Mouse (Mus musculus): Measurements from ENCODE around the gene Olfr701.

Olfr701 gene

GRCm38 (mm10) chr7:106813829-106814228 lies at the start of gene Olfr701:
Olfr701 (plus strand) TSS chr7:106814129.
- DNase-seq, result no peak

GRCm38 (mm10) chr7:106788330-106788729 lies 25.6 kb upstream of the Olfr701 start:
- no peak for DNase-seq

- DNase-seq, result no peak
Observed at GRCm38 (mm10) chr7:106793098-106793497, 20.8 kb upstream of the Olfr701 start, which contains the start of gene Olfr699. Olfr699 (minus strand) TSS chr7:106793198.

GRCm38 (mm10) chr7:106808734-106809133 lies 5.2 kb upstream of the Olfr701 start, which contains the start of gene Olfr700:
Olfr700 (minus strand) TSS chr7:106808834.
- DNase-seq, result no peak

GRCm38 (mm10) chr7:106815775-106816174 lies 1.8 kb downstream of the Olfr701 start:
- no peak for DNase-seq

- DNase-seq, result no peak
Observed at GRCm38 (mm10) chr7:106818414-106818813, 4.5 kb downstream of the Olfr701 start.

GRCm38 (mm10) chr7:106833793-106834192 lies 19.9 kb downstream of the Olfr701 start, which contains the start of gene Olfr702:
Olfr702 (minus strand) TSS chr7:106833893.
- DNase-seq, result no peak

GRCm38 (mm10) chr7:106843060-106843459 lies 29.1 kb downstream of the Olfr701 start, which contains the start of gene Olfr703:
Olfr703 (plus strand) TSS chr7:106843360.
- no peak for DNase-seq

GRCm38 (mm10) chr7:106862885-106863284 lies 49.0 kb downstream of the Olfr701 start, which contains the start of gene Olfr704:
Olfr704 (plus strand) TSS chr7:106863185.
- no peak for DNase-seq
